Mouse (Mus musculus) forebrain, embryonic 10.5 days (tissue): ENCODE data around the gene Gpr182. TPM values are rescaled to one million over a fixed set of nuclear protein-coding genes. Genes with fewer than 3 reads are reported as not detected.

Experiments used
- DNase-seq: peaks from one replicate; pipeline ENCODE4 v3.0.0-alpha.2; 2017; ENCODE audit warnings: low spot score; ENCODE audit errors: extremely low spot score
- H3K27ac ChIP-seq: fragments of 300-500 bp; sonication (generic); 2 replicates; pipeline ENCODE4 v1.5.1; 2016; ENCODE audit warnings: mild to moderate bottlenecking
- H3K27me3 ChIP-seq: fragments of 300-500 bp; sonication (generic); 2 replicates; pipeline ENCODE4 v1.6.1; 2016; ENCODE audit warnings: mild to moderate bottlenecking; ENCODE audit not compliant: poor library complexity, severe bottlenecking
- H3K36me3 ChIP-seq: fragments of 300-500 bp; sonication (generic); replicated peaks from 2 replicates; pipeline ENCODE4 v1.6.1; 2016; ENCODE audit warnings: mild to moderate bottlenecking, moderate library complexity
- H3K4me1 ChIP-seq: fragments of 300-500 bp; sonication (generic); 2 replicates; pipeline ENCODE4 v1.6.1; 2016
- H3K4me3 ChIP-seq: fragments of 300-500 bp; sonication (generic); 2 replicates; pipeline ENCODE4 v1.5.1; 2016; ENCODE audit warnings: mild to moderate bottlenecking, moderate library complexity
- H3K9me3 ChIP-seq: fragments of 300-500 bp; sonication (generic); 2 replicates; pipeline ENCODE4 v1.6.1; 2016; ENCODE audit warnings: mild to moderate bottlenecking, moderate library complexity
- WGBS: fragments of 180-500 bp; shearing (Covaris S2); methylation state at CpG from one replicate; pipeline ENCODE4 v1.1.7; 2016; 5-methylcytosine and 5-hydroxymethylcytosine counted together
- polyA plus RNA-seq: library from polyadenylated mRNA; unstranded; fragments of >200 nt; fragmentation: Nextera tagmentation; extraction: Ambion mirVana; gene quantifications from 2 replicates; pipeline ENCODE4 v1.2.1, GENCODE M21; 2016

Gpr182 gene
- polyA plus RNA-seq, 1 experiment from 2014 or later, result 0.30 TPM

- WGBS, result 79% methylated on average over 2 of the region's 2 CpGs
- Histone ChIP-seq H3K27ac (no peak overlapping the region), H3K9me3 (peaks cover 5% of the 10 kb centered on the region; the same call in 1 of the 2 replicates), H3K27me3 (peaks cover 41% of the 10 kb centered on the region), H3K4me3 (no peak overlapping the region), H3K36me3 (peaks cover 4% of the 10 kb centered on the region), H3K4me1 (peaks cover 25% of the 10 kb centered on the region)
- no peak for DNase-seq
Measured at GRCm38 (mm10) chr10:127736266-127736665, 15.3 kb downstream of the Gpr182 start.

DNA sequence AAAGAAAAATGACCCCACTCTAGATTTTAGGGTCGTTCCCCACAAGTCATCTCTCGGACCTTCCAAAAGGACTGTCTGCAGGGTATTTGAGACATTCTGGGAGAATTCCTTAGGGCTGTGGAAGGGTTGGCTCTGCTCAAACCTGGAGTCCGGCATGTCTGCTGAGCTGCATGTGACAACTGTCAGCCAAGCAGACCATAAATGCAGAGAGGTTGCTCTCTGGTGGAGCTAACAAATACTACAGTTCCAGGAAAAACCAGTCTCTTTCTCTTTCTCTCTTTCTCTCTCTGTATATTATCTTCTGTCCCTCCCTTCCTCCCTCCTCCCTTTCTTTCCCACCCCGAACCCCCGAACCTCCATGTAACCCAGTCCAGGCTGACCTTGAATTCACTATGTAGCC, 17.1 kb downstream of the Gpr182 start:
- Histone ChIP-seq H3K36me3 (no peaks in the 10 kb centered on the region), H3K27ac (no peak overlapping the region), H3K9me3 (peaks cover 5% of the 10 kb centered on the region; the same call in 1 of the 2 replicates), H3K4me3 (no peak overlapping the region), H3K4me1 (peaks cover 29% of the 10 kb centered on the region), H3K27me3 (peaks cover 59% of the 10 kb centered on the region)
- WGBS, result 58% methylated on average over 5 of the region's 5 CpGs
- no peak for DNase-seq

DNA sequence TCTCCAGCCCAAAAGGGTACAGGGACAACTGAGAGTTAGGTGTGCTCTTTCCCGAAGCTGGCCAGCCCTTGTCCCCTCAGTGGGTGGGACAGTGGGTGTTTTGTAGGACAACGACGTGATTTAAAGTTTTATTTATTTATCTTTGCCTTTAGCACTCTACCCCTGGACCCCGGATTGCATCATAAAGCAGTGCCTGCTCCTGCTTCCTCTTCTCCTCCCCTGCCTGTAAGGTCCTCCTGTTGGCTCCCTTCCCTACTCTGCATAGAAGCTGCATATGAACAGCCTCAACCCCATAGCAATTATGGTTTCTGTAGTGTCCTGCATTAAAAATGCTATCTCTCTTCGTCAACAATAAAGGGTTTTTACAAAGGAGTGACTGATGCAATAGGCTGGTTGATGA, 20.1 kb downstream of the Gpr182 start:
- Histone ChIP-seq H3K27ac (no peak overlapping the region), H3K4me3 (no peak overlapping the region), H3K9me3 (peaks cover 5% of the 10 kb centered on the region; the same call in 1 of the 2 replicates), H3K4me1 (peaks cover 24% of the 10 kb centered on the region), H3K27me3 (peaks cover 87% of the 10 kb centered on the region), H3K36me3 (no peaks in the 10 kb centered on the region)
- 48% methylated on average over 5 of the region's 5 CpGs for WGBS
- no peak for DNase-seq

DNA sequence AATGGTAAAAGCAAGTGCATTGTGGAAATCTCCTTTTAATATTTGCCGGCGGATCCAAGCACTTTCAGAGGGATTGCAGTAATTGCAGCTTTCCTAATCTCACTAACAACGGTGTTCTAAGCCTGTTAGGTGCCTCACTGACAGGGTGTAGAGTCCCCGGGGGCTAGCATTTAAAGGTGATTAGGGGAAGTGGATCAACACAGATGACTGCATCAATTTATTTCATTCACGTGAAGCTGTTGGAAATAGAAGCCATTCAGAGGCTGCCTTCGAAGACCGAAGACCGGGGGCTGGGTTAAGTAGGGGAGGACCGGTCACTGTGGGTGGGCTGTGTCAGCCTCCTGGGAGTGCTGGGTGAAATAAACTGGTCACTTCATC, 20.6 kb downstream of the Gpr182 start:
- H3K4me1 ChIP-seq, result peaks cover 24% of the 10 kb centered on the region
- no peak for DNase-seq
- H3K27ac ChIP-seq, result no peak overlapping the region
- H3K36me3 ChIP-seq, result no peaks in the 10 kb centered on the region
- H3K9me3 ChIP-seq, result peaks cover 5% of the 10 kb centered on the region; the same call in 1 of the 2 replicates
- 23% methylated on average over 9 of the region's 9 CpGs for WGBS
- H3K4me3 ChIP-seq, result no peak overlapping the region
- peaks cover 89% of the 10 kb centered on the region for H3K27me3 ChIP-seq

- H3K4me3 ChIP-seq, result no peak overlapping the region
- no peak overlapping the region for H3K27ac ChIP-seq
- H3K9me3 ChIP-seq, result peaks cover 5% of the 10 kb centered on the region; the same call in 1 of the 2 replicates
- DNase-seq, result no peak
- H3K27me3 ChIP-seq, result peaks cover 93% of the 10 kb centered on the region
- no peaks in the 10 kb centered on the region for H3K36me3 ChIP-seq
- peaks cover 24% of the 10 kb centered on the region for H3K4me1 ChIP-seq
- WGBS, result 65% methylated on average over 11 of the region's 11 CpGs
Measured at GRCm38 (mm10) chr10:127730285-127730932, 21.1 kb downstream of the Gpr182 start.

DNA sequence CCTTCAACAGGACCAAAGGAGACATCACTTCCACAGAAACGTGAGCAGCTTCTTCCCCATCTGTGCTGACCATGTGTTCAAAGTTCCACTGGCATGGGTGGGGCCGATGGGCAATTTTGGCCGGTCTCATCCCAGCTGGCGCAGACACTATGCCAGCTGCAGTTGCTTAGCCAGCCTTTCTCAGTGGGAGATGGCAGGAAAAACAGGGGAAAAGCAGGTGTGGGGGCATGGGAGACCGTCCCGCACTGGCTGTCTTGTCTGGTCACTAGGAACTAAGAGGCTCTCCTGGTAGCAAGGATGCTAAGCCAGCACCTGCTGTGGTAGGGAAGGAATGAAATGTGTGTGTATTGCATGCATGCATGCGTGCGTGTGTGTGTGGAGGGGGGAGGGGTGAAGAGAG, 23.1 kb downstream of the Gpr182 start:
- no peak for DNase-seq
- Histone ChIP-seq H3K36me3 (no peaks in the 10 kb centered on the region), H3K4me1 (peaks cover 20% of the 10 kb centered on the region), H3K4me3 (no peak overlapping the region), H3K9me3 (no peaks in the 10 kb centered on the region), H3K27ac (no peak overlapping the region), H3K27me3 (peaks cover 97% of the 10 kb centered on the region)
- WGBS, result 84% methylated on average over 8 of the region's 8 CpGs

GRCm38 (mm10) chr10:127725136-127725535, 26.4 kb downstream of the Gpr182 start:
- Histone ChIP-seq H3K27ac (no peak overlapping the region), H3K36me3 (no peaks in the 10 kb centered on the region), H3K9me3 (no peaks in the 10 kb centered on the region), H3K27me3 (peaks cover 97% of the 10 kb centered on the region), H3K4me3 (no peak overlapping the region), H3K4me1 (peaks cover 36% of the 10 kb centered on the region)
- DNase-seq, result no peak
- 82% methylated on average over 4 of the region's 4 CpGs for WGBS

- Histone ChIP-seq H3K36me3 (no peaks in the 10 kb centered on the region), H3K9me3 (no peaks in the 10 kb centered on the region), H3K4me3 (no peak within 1 kb of the TSS), H3K27me3 (peaks cover 97% of the 10 kb centered on the region), H3K4me1 (peaks cover 31% of the 10 kb centered on the region), H3K27ac (no peak within 1 kb of the TSS)
- WGBS, result 79% methylated on average over 3 of the region's 3 CpGs
- DNase-seq, result no peak
Measured at GRCm38 (mm10) chr10:127724178-127724577, 27.4 kb downstream of the Gpr182 start, which contains the start of gene Tac2. Gene Tac2 (plus strand): TSS chr10:127724478.

DNA sequence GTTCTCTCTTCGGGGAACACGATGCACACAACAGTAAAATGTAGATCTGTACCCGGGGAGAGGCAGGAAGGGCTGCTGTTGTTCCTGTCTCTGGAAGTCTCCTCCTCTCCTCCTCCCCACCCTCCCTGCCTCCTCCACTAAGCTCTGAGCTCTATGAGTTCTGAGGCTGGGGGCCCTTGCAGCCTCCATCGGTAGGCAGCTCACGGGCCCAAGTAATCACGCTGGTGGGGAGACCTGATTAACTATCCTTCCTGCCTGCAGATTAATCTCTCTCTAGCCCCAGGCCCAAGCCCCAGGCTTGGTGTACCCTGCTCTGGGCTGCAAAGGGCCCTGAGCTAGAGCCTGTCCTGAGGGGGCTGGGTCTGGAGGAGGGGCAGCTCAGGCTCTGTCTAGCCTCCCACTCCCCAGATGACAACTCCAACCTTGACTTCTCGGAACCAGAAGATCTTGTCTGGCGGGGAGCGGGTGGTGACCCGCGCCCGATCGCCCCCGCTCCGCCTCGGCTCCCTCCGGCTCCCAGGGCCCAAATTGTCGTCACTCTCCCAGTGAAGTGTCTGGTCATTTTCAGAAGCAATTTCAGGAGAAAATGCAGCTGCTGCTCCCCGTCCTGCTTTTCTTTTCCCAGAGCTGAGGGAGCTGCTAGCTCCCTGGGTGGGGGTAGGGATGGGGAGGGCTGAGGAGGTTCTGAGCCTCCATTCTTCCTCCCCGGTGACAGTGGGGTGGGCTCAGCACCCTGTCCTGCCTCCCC, 29.7 kb downstream of the Gpr182 start:
- Histone ChIP-seq H3K9me3 (no peaks in the 10 kb centered on the region), H3K27me3 (peaks cover 88% of the 10 kb centered on the region), H3K4me3 (peak overlapping the region; percentile 33), H3K27ac (peak overlapping the region; percentile 53), H3K4me1 (peaks cover 49% of the 10 kb centered on the region), H3K36me3 (no peaks in the 10 kb centered on the region)
- WGBS, result 13% methylated on average over 20 of the region's 20 CpGs
- no peak for DNase-seq

GRCm38 (mm10) chr10:127712736-127713135, 38.8 kb downstream of the Gpr182 start:
- no peak overlapping the region for H3K4me3 ChIP-seq
- peaks cover 14% of the 10 kb centered on the region for H3K4me1 ChIP-seq
- no peak overlapping the region for H3K27ac ChIP-seq
- H3K27me3 ChIP-seq, result peaks cover 5% of the 10 kb centered on the region; the same call in 1 of the 2 replicates
- no peak for DNase-seq
- 67% methylated on average over 6 of the region's 6 CpGs for WGBS
- peaks cover 5% of the 10 kb centered on the region for H3K36me3 ChIP-seq
- H3K9me3 ChIP-seq, result no peaks in the 10 kb centered on the region

DNA sequence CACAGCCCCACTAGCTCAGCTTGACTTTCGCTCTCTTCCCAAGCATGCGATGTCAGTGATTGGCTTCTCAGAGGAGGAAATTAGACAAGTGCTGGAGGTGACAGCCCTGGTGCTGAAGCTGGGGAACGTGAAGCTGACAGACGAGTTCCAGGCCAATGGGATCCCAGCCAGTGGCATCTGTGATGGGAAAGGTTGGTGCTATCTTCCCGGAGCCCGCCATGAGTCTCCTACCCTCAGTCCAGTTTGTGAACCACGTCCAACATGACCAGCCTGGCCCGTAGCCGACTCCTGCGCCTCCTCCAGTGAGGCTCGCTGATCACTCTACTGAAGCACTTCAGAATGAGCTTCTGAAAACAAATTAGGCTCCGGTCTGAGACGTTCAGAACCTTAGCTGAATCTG, 41.2 kb downstream of the Gpr182 start:
- DNase-seq, result no peak
- Histone ChIP-seq H3K27me3 (no peaks in the 10 kb centered on the region), H3K36me3 (no peaks in the 10 kb centered on the region), H3K4me1 (peaks cover 8% of the 10 kb centered on the region), H3K9me3 (no peaks in the 10 kb centered on the region), H3K27ac (no peak overlapping the region), H3K4me3 (no peak overlapping the region)
- WGBS, result 84% methylated on average over 13 of the region's 13 CpGs

DNA sequence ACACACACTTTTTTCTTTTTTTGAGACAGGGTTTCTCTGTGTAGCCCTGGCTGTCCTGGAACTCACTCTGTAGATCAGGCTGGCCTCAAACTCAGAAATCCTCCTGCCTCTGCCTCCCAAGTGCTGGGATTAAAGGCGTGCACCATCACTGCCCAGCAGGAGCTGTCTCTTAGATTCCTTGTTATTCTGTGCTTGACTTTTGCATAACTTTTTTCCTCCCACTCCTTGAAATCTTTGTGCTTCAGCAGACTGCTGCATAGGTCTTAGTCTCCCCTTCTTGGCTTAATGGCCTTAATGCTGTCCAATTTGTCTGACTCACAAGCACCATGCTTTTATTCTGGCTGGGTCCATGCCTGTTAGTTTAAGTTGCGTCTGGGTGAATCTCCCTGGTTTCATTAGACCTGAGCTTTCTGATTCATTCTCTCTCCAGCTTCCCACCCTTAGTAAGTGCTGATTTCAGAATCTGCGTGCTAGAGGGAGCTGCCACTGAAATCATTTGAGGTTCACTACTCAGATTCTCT, 42.6 kb downstream of the Gpr182 start:
- H3K27ac ChIP-seq, result no peak overlapping the region
- WGBS, result 83% methylated on average over 3 of the region's 3 CpGs
- no peak for DNase-seq
- H3K9me3 ChIP-seq, result no peaks in the 10 kb centered on the region
- no peaks in the 10 kb centered on the region for H3K27me3 ChIP-seq
- H3K4me1 ChIP-seq, result peaks cover 8% of the 10 kb centered on the region
- H3K36me3 ChIP-seq, result no peaks in the 10 kb centered on the region
- H3K4me3 ChIP-seq, result no peak overlapping the region

- DNase-seq, result no peak
- Histone ChIP-seq H3K4me1 (peaks cover 5% of the 10 kb centered on the region), H3K36me3 (no peaks in the 10 kb centered on the region), H3K27ac (no peak overlapping the region), H3K4me3 (no peak overlapping the region), H3K27me3 (no peaks in the 10 kb centered on the region), H3K9me3 (no peaks in the 10 kb centered on the region)
- WGBS, result 94% methylated on average over 7 of the region's 7 CpGs
Measured at GRCm38 (mm10) chr10:127707721-127708120, 43.8 kb downstream of the Gpr182 start.
